Mouse (Mus musculus) layer of hippocampus, adult 2 months (tissue): Measurements from ENCODE around the gene Dgkh. TPM values are rescaled to one million over a fixed set of nuclear protein-coding genes. Genes with fewer than 3 reads are reported as not detected.
"Not testable (repeated sequence)": the region's sequence is repeated elsewhere in the genome, so short reads cannot be mapped to it uniquely, and the experiment has no call there.

Experiments
- DNase-seq, 2 experiments: peaks; one replicate each; pipeline ENCODE4 v3.0.0; 2022; ENCODE audit warnings: low spot score in 2 of 2
- H3K27ac ChIP-seq: fragments of 200-600 bp; 2 replicates; pipeline ENCODE4 v1.8.1; 2022
- H3K4me3 ChIP-seq: fragments of 200-600 bp; 2 replicates; pipeline ENCODE4 v1.8.1; 2022; ENCODE audit warnings: mild to moderate bottlenecking
- CTCF ChIP-seq: fragments of 200-600 bp; conservative IDR thresholded peaks from 2 replicates; pipeline ENCODE4 v1.8.1; 2022; ENCODE audit warnings: antibody characterized with exemption, mild to moderate bottlenecking, moderate library complexity
- total RNA-seq, 2 experiments: library from RNA; stranded (reverse); gene quantifications; 2 replicates each; pipeline ENCODE4 v1.2.3; 2021

Dgkh gene
- total RNA-seq, 2 experiments from 2014 or later, result 110 to 123 TPM

DNA sequence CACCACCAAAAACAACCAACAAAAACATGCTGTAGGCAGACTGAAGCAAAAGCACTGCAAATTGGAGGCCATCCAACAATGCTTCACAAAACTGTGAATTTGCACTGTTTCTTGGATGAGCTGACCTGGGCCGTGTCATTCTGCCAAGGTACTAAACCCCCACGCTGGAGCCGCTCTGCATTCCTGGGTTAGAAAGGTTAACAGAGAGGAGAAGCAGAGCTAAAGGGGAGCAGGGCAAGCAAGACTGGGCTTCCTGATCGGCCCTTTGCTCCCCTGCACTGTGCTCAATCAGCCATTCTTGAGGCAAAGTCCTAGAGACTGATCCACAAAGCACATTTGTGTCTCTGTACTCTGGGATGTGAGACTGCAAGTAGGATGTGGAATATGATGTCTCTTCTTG, 170.5 kb downstream of the Dgkh start:
- no peak overlapping the region for H3K4me3 ChIP-seq
- no peak overlapping the region for H3K27ac ChIP-seq
- DNase-seq, result no peak
- TF ChIP-seq CTCF, result no peak

GRCm38 (mm10) chr14:78559042-78559441, 173.5 kb downstream of the Dgkh start:
- Histone ChIP-seq H3K27ac (no peak overlapping the region), H3K4me3 (no peak overlapping the region)
- no peak for DNase-seq
- TF ChIP-seq CTCF, result no peak

GRCm38 (mm10) chr14:78554830-78555229, 177.7 kb downstream of the Dgkh start:
- DNase-seq, H3K4me3 ChIP-seq, H3K27ac ChIP-seq: not testable (repeated sequence)

GRCm38 (mm10) chr14:78553661-78554060, 178.9 kb downstream of the Dgkh start:
- no peak overlapping the region for H3K27ac ChIP-seq
- H3K4me3 ChIP-seq, result no peak overlapping the region
- TF ChIP-seq CTCF, result peak; percentile 56
- no peak for DNase-seq

DNA sequence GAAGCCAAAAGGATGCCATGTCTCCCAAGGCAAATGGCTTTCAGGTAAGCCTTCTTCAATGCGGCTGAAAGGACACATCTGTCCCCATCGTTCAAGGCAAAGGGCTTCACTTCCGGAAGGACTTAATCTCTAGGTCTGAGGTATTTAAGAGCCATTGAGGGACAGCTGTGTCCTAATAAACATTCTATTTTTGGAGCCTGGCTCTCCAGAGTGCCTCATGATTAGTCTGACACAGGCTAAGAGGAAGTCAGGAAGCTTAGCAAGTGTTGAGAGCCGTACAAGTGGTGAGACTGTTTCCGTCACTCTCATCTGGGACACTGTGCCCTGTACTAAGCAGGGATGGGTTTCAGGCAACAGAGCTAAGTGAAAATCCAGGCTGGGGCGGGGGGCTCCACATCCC, 183.8 kb downstream of the Dgkh start:
- TF ChIP-seq CTCF, result no peak
- no peak for DNase-seq
- Histone ChIP-seq H3K27ac (no peak overlapping the region), H3K4me3 (no peak overlapping the region)

DNA sequence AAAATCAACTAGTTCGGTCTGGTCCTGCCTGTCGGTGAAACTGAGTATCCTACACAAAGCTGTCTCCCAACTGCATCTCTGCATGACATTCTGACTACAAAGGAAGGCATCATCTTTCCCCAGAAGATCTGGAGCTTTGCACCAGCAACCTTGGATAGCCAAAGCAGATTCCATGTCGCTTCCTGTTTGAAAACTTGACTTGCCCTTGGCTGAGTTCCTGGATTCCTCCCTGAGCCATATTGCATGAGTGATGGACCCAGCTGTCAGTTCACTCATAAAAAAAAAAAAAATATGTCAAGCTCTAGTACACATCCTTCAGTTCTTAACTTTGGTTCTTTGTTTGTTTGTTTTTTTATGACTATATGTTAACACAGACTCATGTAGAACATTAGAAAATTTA, 191.3 kb downstream of the Dgkh start:
- Histone ChIP-seq H3K4me3 (no peak overlapping the region), H3K27ac (no peak overlapping the region; the same call in 1 of the 2 replicates)
- no peak for TF ChIP-seq CTCF
- no peak for DNase-seq

GRCm38 (mm10) chr14:78539821-78540220, 192.8 kb downstream of the Dgkh start:
- no peak for DNase-seq

DNA sequence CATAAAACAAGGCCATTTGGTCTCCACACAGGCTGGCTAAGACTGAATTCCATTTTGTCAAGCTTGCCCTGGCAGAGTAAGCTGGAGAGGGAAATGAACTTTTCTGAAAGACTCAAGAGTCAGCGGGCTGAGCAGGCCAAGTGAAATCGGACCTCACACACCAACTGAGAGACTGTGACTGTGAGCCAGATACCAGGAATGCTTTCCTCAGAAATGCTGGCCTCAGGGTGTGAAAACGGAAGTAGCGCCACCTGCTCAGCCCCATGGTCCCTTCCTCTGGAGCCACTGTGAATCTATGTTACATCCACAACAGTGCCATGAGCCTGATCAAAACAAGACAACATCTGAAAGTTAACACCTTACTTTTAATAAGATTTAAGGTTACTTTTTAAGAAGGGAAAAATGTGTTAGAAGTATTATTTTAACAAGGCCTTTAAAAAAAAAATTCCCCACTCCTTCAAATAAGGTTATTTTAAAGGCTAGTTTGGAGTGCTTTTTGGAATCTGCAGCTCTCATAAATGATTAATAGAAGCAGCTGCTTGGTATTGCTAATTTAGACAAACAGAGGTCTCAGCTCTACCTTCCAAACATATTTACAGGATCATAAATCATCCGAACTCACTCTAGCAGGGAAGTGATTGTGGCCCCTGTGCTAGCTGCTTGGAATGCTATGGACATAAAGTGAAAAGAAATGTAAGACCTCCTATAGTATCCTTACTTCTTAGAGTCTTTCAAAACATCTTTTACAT, 193.8 kb downstream of the Dgkh start:
- no peak for TF ChIP-seq CTCF
- H3K27ac ChIP-seq, result peak overlapping the region; percentile 99

More at GRCm38 (mm10) chr14:78539821-78540220, 192.8 kb downstream of the Dgkh start:
- Histone ChIP-seq H3K4me3 (no peak overlapping the region), H3K27ac (no peak overlapping the region)
- TF ChIP-seq CTCF, result no peak

GRCm38 (mm10) chr14:78537551-78537950, 195.0 kb downstream of the Dgkh start:
- Histone ChIP-seq H3K27ac (peak overlapping the region; percentile 99), H3K4me3 (peak overlapping the region; percentile 99)
- DNase-seq, result peak; percentile 35 to 63
- TF ChIP-seq CTCF, result no peak

More for the DNA sequence above, 193.8 kb downstream of the Dgkh start:
- no peak overlapping the region for H3K4me3 ChIP-seq
- peak in 1 of 2 experiments; percentile 23 for DNase-seq

GRCm38 (mm10) chr14:78536281-78537165, 196.1 kb downstream of the Dgkh start, which contains the start of gene Akap11:
Akap11 (minus strand) TSS chr14:78536808.
- Histone ChIP-seq H3K27ac (peak within 1 kb of the TSS; percentile 99), H3K4me3 (peak within 1 kb of the TSS; percentile 99)
- peak; percentile 94 to 96 for DNase-seq
- no peak for TF ChIP-seq CTCF

DNA sequence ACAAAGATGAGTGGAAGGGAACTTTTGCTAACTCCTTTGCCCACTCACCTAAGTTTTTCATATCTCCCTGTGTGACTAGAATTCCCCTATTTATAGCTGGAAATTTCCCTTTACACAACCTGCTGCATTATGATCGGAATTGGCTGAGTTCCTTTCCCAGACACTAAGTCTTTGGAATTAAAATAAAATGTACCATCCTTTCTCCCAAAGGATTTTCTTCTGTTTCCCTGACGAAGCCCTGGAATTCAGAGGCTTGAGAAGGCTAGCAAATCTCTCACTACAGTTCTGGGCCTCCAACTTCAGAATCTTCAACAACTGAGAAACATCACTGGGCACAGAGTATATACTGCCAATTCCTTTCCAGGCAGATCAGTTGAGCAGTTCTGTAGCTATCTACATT, 197.2 kb downstream of the Dgkh start:
- no peak for TF ChIP-seq CTCF
- H3K27ac ChIP-seq, result peak overlapping the region; percentile 99
- peak overlapping the region; percentile 99 for H3K4me3 ChIP-seq
- no peak for DNase-seq

DNA sequence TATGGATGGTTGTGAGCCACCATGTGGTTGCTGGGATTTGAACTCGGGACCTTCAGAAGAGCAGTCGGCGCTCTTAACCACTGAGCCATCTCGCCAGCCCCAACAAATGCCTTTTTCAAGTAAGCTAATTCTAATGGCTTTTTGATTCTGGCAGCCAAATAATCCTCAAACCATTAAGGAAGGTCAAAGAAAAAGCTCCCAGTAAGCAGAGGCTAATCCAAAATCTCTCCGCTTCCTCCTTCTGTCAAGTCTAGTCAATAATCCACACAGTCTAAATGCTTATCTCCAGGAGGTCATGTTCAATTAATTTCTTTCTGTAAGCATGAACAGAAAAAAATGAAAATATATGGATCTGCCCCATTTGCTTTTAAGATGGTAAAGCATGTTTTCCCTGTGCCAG, 197.9 kb downstream of the Dgkh start:
- Histone ChIP-seq H3K27ac (no peak overlapping the region), H3K4me3 (peak overlapping the region; percentile 99; the same call in 1 of the 2 replicates)
- no peak for DNase-seq
- no peak for TF ChIP-seq CTCF

- peak overlapping the region; percentile 22; the same call in 1 of the 2 replicates for H3K4me3 ChIP-seq
- TF ChIP-seq CTCF, result no peak
- no peak for DNase-seq
- no peak overlapping the region; the same call in 1 of the 2 replicates for H3K27ac ChIP-seq
These were observed 198.9 kb downstream of the Dgkh start for GRCm38 (mm10) chr14:78533701-78534100.

- TF ChIP-seq CTCF, result no peak
- Histone ChIP-seq H3K27ac (no peak overlapping the region), H3K4me3 (no peak overlapping the region)
- no peak for DNase-seq
These were observed 200.2 kb downstream of the Dgkh start for GRCm38 (mm10) chr14:78532345-78532744.
